Mouse (Mus musculus): ENCODE results near the gene Ino80d.

GRCm38 (mm10) chr1:63131766-63132165 lies 17.3 kb upstream of the Ino80d start:
- no peak for TF ChIP-seq CTCF (IDR thresholded peaks at IDR 0.05; ENCODE audit: insufficient read depth, low read length)
- TF ChIP-seq POLR2A (IDR thresholded peaks at IDR 0.05; ENCODE audit: borderline replicate concordance, extremely low read depth, low read depth, low read length), result no peak

Measured in lung, adult 2 months (tissue).